Mouse (Mus musculus) stomach, embryonic 14.5 days (tissue): ENCODE measurements around the gene Olfr983. TPM values are rescaled to one million over a fixed set of nuclear protein-coding genes. Genes with fewer than 3 reads are reported as not detected.

Experiments used
- ATAC-seq: fragments of 200-750 bp; cut with Nextera tagmentation; 2 replicates; pipeline ENCODE4 v1.8.0; 2017; ENCODE audit warnings: low read depth, moderate TSS enrichment; ENCODE audit not compliant: insufficient number of reproducible peaks, insufficient read depth, low FRiP score
- H3K27ac ChIP-seq: fragments of 300-500 bp; sonication (generic); 2 replicates; pipeline ENCODE4 v1.5.1; 2014; ENCODE audit warnings: mild to moderate bottlenecking, low read length, moderate library complexity, mixed read lengths
- H3K27me3 ChIP-seq: fragments of 300-500 bp; sonication (generic); 2 replicates; pipeline ENCODE4 v1.6.1; 2014; ENCODE audit warnings: low read length, control low read depth, mixed read lengths; ENCODE audit not compliant: control insufficient read depth, insufficient read depth
- H3K36me3 ChIP-seq: fragments of 300-500 bp; sonication (generic); 2 replicates; pipeline ENCODE4 v1.6.1; 2014; ENCODE audit warnings: mild to moderate bottlenecking, control low read depth, low read length, moderate library complexity, mixed read lengths; ENCODE audit not compliant: control insufficient read depth, insufficient read depth
- H3K4me1 ChIP-seq: fragments of 300-500 bp; sonication (generic); 2 replicates; pipeline ENCODE4 v1.6.1; 2014; ENCODE audit warnings: low read length, control low read depth, mixed read lengths; ENCODE audit not compliant: control insufficient read depth, insufficient read depth
- H3K4me2 ChIP-seq: fragments of 300-500 bp; sonication (generic); replicated peaks from 2 replicates; pipeline ENCODE4 v1.6.1; 2014; ENCODE audit warnings: low read depth, low read length, control low read depth
- H3K4me3 ChIP-seq: fragments of 300-500 bp; sonication (generic); 2 replicates; pipeline ENCODE4 v1.5.1; 2014; ENCODE audit warnings: low read depth, low read length, control low read depth
- H3K9ac ChIP-seq: fragments of 300-500 bp; sonication (generic); replicated peaks from 2 replicates; pipeline ENCODE4 v1.6.1; 2014; ENCODE audit warnings: low read depth, mild to moderate bottlenecking, control low read depth, low read length, moderate library complexity, mixed read lengths
- H3K9me3 ChIP-seq: fragments of 300-500 bp; sonication (generic); 2 replicates; pipeline ENCODE4 v1.6.1; 2016; ENCODE audit warnings: low read depth, low read length, control low read depth; ENCODE audit not compliant: control insufficient read depth
- WGBS: fragments of 180-500 bp; shearing (Covaris S2); extraction: QIAGEN DNeasy Blood & Tissue Kit; methylation state at CpG from one replicate; pipeline ENCODE4 v1.1.7; 2014; 5-methylcytosine and 5-hydroxymethylcytosine counted together
- polyA plus RNA-seq: library from polyadenylated mRNA; unstranded; fragments of >200 nt; fragmentation: Nextera tagmentation; extraction: Ambion mirVana; gene quantifications from 2 replicates; pipeline ENCODE4 v1.2.1, GENCODE M21; 2014

Olfr983 gene
- polyA plus RNA-seq, 1 experiment from 2014 or later: not detected

DNA sequence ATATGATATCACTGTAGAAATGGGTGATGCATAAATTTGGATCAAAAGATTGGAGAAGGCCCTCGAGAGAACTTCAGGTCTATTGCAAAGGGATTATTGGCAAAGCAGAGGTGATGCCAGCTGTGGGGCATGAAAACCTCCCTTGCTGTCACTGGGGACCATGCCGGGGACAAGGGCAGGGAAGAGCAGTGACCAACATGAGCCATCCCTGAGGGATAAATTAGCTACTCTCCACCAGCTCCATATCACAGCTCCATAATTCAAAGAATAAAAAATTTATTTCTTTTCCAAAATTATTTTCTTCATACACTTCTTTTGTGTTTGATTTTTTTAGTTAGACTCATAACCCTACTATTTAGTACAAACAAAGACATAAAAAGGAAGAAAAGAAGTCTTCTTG lies 20.7 kb upstream of the Olfr983 start, which contains the start of gene Olfr984:
TSS of gene Olfr984 (minus strand) at position 101 of the 400 bp plus-strand sequence.
- no peaks in the 10 kb centered on the region for H3K4me1 ChIP-seq
- no peak within 1 kb of the TSS for H3K4me2 ChIP-seq
- no peaks in the 10 kb centered on the region for H3K27me3 ChIP-seq
- no peaks in the 10 kb centered on the region for H3K36me3 ChIP-seq
- H3K9ac ChIP-seq: no peak within 1 kb of the TSS
- ATAC-seq: no peak
- H3K27ac ChIP-seq: no peak within 1 kb of the TSS
- H3K9me3 ChIP-seq: no peaks in the 10 kb centered on the region
- H3K4me3 ChIP-seq: no peak within 1 kb of the TSS
- WGBS: 85% methylated on average over 2 of the region's 2 CpGs

- H3K4me2 ChIP-seq: no peak overlapping the region
- WGBS: 62% methylated on average over 3 of the region's 3 CpGs
- ATAC-seq: no peak
- no peak overlapping the region for H3K27ac ChIP-seq
- no peaks in the 10 kb centered on the region for H3K4me1 ChIP-seq
- H3K9me3 ChIP-seq: no peaks in the 10 kb centered on the region
- no peak overlapping the region for H3K4me3 ChIP-seq
- no peak overlapping the region for H3K9ac ChIP-seq
- H3K36me3 ChIP-seq: no peaks in the 10 kb centered on the region
- no peaks in the 10 kb centered on the region for H3K27me3 ChIP-seq
Observed at GRCm38 (mm10) chr9:40094769-40095168, 1.4 kb upstream of the Olfr983 start.

DNA sequence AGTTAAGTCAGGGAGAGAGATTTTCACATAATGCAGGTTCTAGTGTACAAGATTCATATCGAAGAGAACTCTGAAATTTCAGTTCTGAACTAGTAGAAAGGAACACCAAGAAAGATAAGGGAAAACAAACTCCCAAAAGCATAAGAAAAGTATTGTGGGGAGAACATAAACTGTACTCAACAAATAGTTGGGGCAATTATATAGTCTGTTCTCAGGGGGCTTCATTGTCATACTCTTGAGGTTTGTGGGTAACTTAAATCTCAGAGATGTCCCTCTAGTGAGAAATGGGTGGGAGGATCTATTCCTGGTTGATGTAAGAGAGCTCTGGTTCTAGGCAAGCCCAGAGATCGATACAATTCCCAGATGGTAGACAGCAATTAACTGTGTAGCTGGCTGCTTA lies 19.9 kb downstream of the Olfr983 start, which contains the start of gene Olfr982:
TSS of gene Olfr982 (plus strand) at position 301 of the 400 bp plus-strand sequence.
- no peak within 1 kb of the TSS for H3K9ac ChIP-seq
- 77% methylated on average over 2 of the region's 2 CpGs for WGBS
- H3K4me1 ChIP-seq: no peaks in the 10 kb centered on the region
- H3K9me3 ChIP-seq: no peaks in the 10 kb centered on the region
- no peaks in the 10 kb centered on the region for H3K36me3 ChIP-seq
- ATAC-seq: no peak
- no peaks in the 10 kb centered on the region for H3K27me3 ChIP-seq
- no peak within 1 kb of the TSS for H3K4me2 ChIP-seq
- H3K4me3 ChIP-seq: no peak within 1 kb of the TSS
- H3K27ac ChIP-seq: no peak within 1 kb of the TSS

DNA sequence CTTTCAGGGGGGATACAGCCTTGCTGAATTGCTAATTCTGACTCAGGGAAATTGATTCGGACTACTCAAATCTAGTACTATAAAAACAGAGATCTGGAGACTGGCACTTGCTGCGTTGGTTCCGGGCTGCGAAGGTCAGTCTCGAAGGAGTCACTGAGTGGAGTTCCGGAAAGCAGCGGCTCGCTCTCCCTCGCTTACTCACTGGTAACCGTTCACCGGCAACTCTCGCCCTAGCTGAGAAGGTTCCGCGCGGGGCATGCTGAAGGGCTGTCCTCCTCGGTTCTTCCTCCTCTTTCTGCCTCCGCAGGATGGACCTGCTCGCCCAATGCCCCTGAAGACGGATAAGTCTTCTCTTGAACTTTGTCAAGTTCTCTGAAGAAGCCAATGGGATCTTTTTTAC lies 43.3 kb downstream of the Olfr983 start:
- Histone ChIP-seq H3K4me2 (no peak overlapping the region), H3K9ac (no peak overlapping the region), H3K36me3 (no peaks in the 10 kb centered on the region), H3K27me3 (no peaks in the 10 kb centered on the region), H3K4me3 (no peak overlapping the region), H3K4me1 (no peaks in the 10 kb centered on the region), H3K9me3 (no peaks in the 10 kb centered on the region), H3K27ac (no peak overlapping the region)
- ATAC-seq: no peak
- 93% methylated on average over 19 of the region's 19 CpGs for WGBS

Other genes starting within 250 kb of the Olfr983 start
- gene Olfr972, start 227.2 kb downstream of the Olfr983 start, polyA plus RNA-seq: not detected in 2 replicates
- not detected in 2 replicates for gene Olfr229, start 186.3 kb downstream of the Olfr983 start, polyA plus RNA-seq
- not detected in 2 replicates for gene Olfr974, start 156.1 kb downstream of the Olfr983 start, polyA plus RNA-seq
- gene Olfr975, start 141.5 kb downstream of the Olfr983 start, polyA plus RNA-seq: 0.09 TPM in 1 of 2 replicates, not detected in the other
- gene Olfr976, start 132.5 kb downstream of the Olfr983 start, polyA plus RNA-seq: not detected in 2 replicates
- not detected in 2 replicates for gene Olfr978, start 101.5 kb downstream of the Olfr983 start, polyA plus RNA-seq
- gene Olfr979, start 90.1 kb downstream of the Olfr983 start, polyA plus RNA-seq: not detected in 2 replicates
- not detected in 2 replicates for gene Olfr980, start 84.0 kb downstream of the Olfr983 start, polyA plus RNA-seq
- not detected in 2 replicates for gene Olfr981, start 72.1 kb downstream of the Olfr983 start, polyA plus RNA-seq
- gene Olfr982, start 19.8 kb downstream of the Olfr983 start, polyA plus RNA-seq: not detected in 2 replicates
- gene Olfr984, start 20.6 kb upstream of the Olfr983 start, polyA plus RNA-seq: not detected in 2 replicates
- gene Olfr985, start 36.6 kb upstream of the Olfr983 start, polyA plus RNA-seq: not detected in 2 replicates
- not detected in 2 replicates for gene Tmem225, start 54.5 kb upstream of the Olfr983 start, polyA plus RNA-seq
- gene Olfr986, start 87.3 kb upstream of the Olfr983 start, polyA plus RNA-seq: not detected in 2 replicates
- gene Zfp202, start 98.7 kb upstream of the Olfr983 start, polyA plus RNA-seq: 6.2 and 6.6 TPM in 2 replicates
- gene Scn3b, start 175.6 kb upstream of the Olfr983 start, polyA plus RNA-seq: 7.9 and 8.0 TPM in 2 replicates